Mouse (Mus musculus): ENCODE data around the gene Olfr573-ps1.

GRCm38 (mm10) chr7:102943417-102943816 lies 1.0 kb upstream of the Olfr573-ps1 start:
- TF ChIP-seq GATA1 (IDR thresholded peaks at IDR 0.05; ENCODE audit: low read length) (no peak), TAL1 (IDR thresholded peaks at IDR 0.05; ENCODE audit: low read length) (no peak)
